Mouse (Mus musculus) embryonic facial prominence, embryonic 11.5 days (tissue): ENCODE measurements at regions not wholly inside any gene's neighbourhood (a gene's known extent, or its start where the extent isn't known, plus 50 kb on each side); places are given as distances from the start of the nearest gene placed in this dataset.

Experiments used
- ATAC-seq: fragments of 200-750 bp; cut with Nextera tagmentation; replicated peaks from 2 replicates; pipeline ENCODE4 v1.8.0; 2017; ENCODE audit warnings: low read depth; ENCODE audit not compliant: insufficient number of reproducible peaks, low FRiP score, low TSS enrichment
- DNase-seq: peaks from one replicate; pipeline ENCODE4 v3.0.0-alpha.2; 2015; ENCODE audit warnings: low spot score
- H3K27ac ChIP-seq: fragments of 300-500 bp; sonication (generic); replicated peaks from 2 replicates; pipeline ENCODE4 v1.5.1; 2014; ENCODE audit warnings: mild to moderate bottlenecking, low read depth, low read length, control low read depth
- H3K27me3 ChIP-seq: fragments of 300-500 bp; sonication (generic); 2 replicates; pipeline ENCODE4 v1.6.1; 2014; ENCODE audit warnings: mild to moderate bottlenecking, low read length, moderate library complexity, mixed read lengths; ENCODE audit not compliant: control insufficient read depth, insufficient read depth
- H3K36me3 ChIP-seq: fragments of 300-500 bp; sonication (generic); replicated peaks from 2 replicates; pipeline ENCODE4 v1.6.1; 2014; ENCODE audit warnings: low read depth, mild to moderate bottlenecking, low read length, moderate library complexity, mixed read lengths; ENCODE audit not compliant: control insufficient read depth, insufficient read depth
- H3K4me1 ChIP-seq: fragments of 300-500 bp; sonication (generic); 2 replicates; pipeline ENCODE4 v1.6.1; 2014; ENCODE audit warnings: low read length, mixed read lengths; ENCODE audit not compliant: control insufficient read depth, insufficient read depth
- H3K4me2 ChIP-seq: fragments of 300-500 bp; sonication (generic); 2 replicates; pipeline ENCODE4 v1.6.1; 2014; ENCODE audit warnings: low read depth, mild to moderate bottlenecking, control low read depth, low read length, moderate library complexity
- H3K4me3 ChIP-seq: fragments of 300-500 bp; sonication (generic); 2 replicates; pipeline ENCODE4 v1.5.1; 2014; ENCODE audit warnings: low read depth, low read length, control low read depth
- H3K9ac ChIP-seq: fragments of 300-500 bp; sonication (generic); replicated peaks from 2 replicates; pipeline ENCODE4 v1.6.1; 2014; ENCODE audit warnings: mild to moderate bottlenecking, control low read depth, low read length
- H3K9me3 ChIP-seq: fragments of 300-500 bp; sonication (generic); replicated peaks from 2 replicates; pipeline ENCODE4 v1.6.1; 2016; ENCODE audit warnings: mild to moderate bottlenecking, low read length, inconsistent platforms, mixed read lengths; ENCODE audit not compliant: control insufficient read depth
- WGBS: fragments of 180-500 bp; shearing (Covaris S2); extraction: QIAGEN DNeasy Blood & Tissue Kit; methylation state at CpG from one replicate; pipeline ENCODE4 v1.1.7; 2014; 5-methylcytosine and 5-hydroxymethylcytosine counted together

DNA sequence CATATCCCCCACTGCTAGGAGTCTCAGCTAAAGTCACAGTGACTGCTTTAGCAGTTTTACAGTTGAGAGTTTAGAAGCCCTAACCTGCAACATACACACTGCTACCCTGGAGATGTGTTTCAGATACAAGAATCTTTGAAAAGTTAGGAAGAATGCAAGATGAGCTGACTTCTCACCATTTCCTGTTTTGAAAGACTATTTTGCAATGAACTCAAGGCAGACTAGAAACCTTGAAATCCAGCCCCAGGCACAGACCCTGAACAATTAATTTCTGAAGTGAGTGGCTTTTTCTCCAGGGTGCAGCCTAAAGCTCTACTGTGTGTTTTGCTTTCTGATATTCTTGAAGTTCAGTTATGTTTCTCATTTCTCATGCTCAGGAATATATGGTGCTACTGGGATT lies 440.6 kb downstream of the Nebl start:
- no peaks in the 10 kb centered on the region for H3K4me1 ChIP-seq
- no peak for ATAC-seq

DNA sequence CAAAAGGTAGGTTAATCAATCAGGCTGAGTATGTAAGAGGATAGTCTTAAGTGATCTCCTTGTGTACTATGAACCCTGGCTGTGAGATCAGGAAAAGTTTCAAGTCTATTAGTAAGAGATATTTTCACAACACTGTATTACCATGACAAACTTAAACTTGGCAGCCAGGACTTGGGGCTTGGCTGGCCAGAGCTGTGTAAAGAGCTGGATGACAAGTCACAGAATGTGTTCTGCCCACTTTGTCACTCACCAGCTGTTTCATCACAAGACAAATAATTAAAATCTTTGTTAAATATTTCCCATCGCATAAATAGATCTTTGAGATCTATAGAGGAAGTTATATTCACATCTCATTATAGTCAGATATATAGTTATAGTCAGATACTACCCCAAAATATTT lies 443.7 kb downstream of the Nebl start:
- no peak overlapping the region for H3K4me3 ChIP-seq
- no peak overlapping the region for H3K4me2 ChIP-seq
- no peaks in the 10 kb centered on the region for H3K4me1 ChIP-seq
- no peak overlapping the region for H3K27ac ChIP-seq
- ATAC-seq (no peak), DNase-seq (no peak)
- H3K36me3 ChIP-seq, result no peaks in the 10 kb centered on the region
- 73% methylated on average over 1 of the region's 1 CpGs for WGBS
- no peaks in the 10 kb centered on the region for H3K9me3 ChIP-seq
- H3K27me3 ChIP-seq, result no peaks in the 10 kb centered on the region
- H3K9ac ChIP-seq, result no peak overlapping the region

More for the DNA sequence above, 440.6 kb downstream of the Nebl start:
- Histone ChIP-seq H3K36me3 (no peaks in the 10 kb centered on the region), H3K27me3 (no peaks in the 10 kb centered on the region), H3K4me2 (no peak overlapping the region), H3K4me3 (no peak overlapping the region), H3K27ac (no peak overlapping the region), H3K9ac (no peak overlapping the region), H3K9me3 (no peaks in the 10 kb centered on the region)
- no peak for DNase-seq

GRCm38 (mm10) chr2:17249960-17250359 lies 481.3 kb downstream of the Nebl start:
- H3K9ac ChIP-seq, result no peak overlapping the region
- no peak overlapping the region for H3K4me3 ChIP-seq
- no peaks in the 10 kb centered on the region for H3K36me3 ChIP-seq
- WGBS, result 67% methylated on average over 2 of the region's 2 CpGs
- ATAC-seq (no peak), DNase-seq (peak; percentile 12)
- no peak overlapping the region for H3K4me2 ChIP-seq
- no peaks in the 10 kb centered on the region for H3K9me3 ChIP-seq
- H3K27me3 ChIP-seq, result no peaks in the 10 kb centered on the region
- H3K4me1 ChIP-seq, result no peaks in the 10 kb centered on the region
- H3K27ac ChIP-seq, result no peak overlapping the region

- no peaks in the 10 kb centered on the region for H3K27me3 ChIP-seq
- no peaks in the 10 kb centered on the region for H3K9me3 ChIP-seq
- no peaks in the 10 kb centered on the region for H3K4me1 ChIP-seq
- ATAC-seq (no peak), DNase-seq (no peak)
- 78% methylated on average over 2 of the region's 2 CpGs for WGBS
- no peak overlapping the region for H3K27ac ChIP-seq
- no peak overlapping the region for H3K9ac ChIP-seq
- H3K4me3 ChIP-seq, result no peak overlapping the region
- no peaks in the 10 kb centered on the region for H3K36me3 ChIP-seq
- H3K4me2 ChIP-seq, result no peak overlapping the region
Observed at GRCm38 (mm10) chr2:17245821-17246220, 485.4 kb downstream of the Nebl start.

DNA sequence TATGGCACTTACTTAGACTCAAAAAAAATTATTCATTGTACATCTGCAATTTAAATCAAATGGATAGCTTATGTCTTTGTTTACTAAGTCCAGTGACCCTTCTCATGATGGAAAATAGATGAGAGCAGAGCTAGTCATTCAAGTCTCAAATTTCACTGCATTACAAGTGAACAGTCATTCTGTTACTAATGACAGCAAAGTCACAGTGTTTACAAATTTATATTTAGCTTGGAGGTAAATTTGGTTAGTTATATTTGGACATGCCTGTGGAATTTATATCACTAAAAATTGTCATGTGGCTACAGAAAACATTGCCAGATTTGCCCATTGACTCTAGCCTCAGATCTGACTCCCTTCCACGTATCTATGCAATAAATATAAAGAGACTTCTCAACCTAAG lies 515.7 kb downstream of the Nebl start:
- ATAC-seq, result no peak
- 80% methylated on average over 1 of the region's 1 CpGs for WGBS
- H3K9ac ChIP-seq, result no peak overlapping the region
- H3K27ac ChIP-seq, result no peak overlapping the region
- no peak overlapping the region for H3K4me3 ChIP-seq
- no peak overlapping the region for H3K4me2 ChIP-seq
- no peaks in the 10 kb centered on the region for H3K27me3 ChIP-seq
- H3K36me3 ChIP-seq, result no peaks in the 10 kb centered on the region
- no peak for DNase-seq
- no peaks in the 10 kb centered on the region for H3K4me1 ChIP-seq
- H3K9me3 ChIP-seq, result no peaks in the 10 kb centered on the region

DNA sequence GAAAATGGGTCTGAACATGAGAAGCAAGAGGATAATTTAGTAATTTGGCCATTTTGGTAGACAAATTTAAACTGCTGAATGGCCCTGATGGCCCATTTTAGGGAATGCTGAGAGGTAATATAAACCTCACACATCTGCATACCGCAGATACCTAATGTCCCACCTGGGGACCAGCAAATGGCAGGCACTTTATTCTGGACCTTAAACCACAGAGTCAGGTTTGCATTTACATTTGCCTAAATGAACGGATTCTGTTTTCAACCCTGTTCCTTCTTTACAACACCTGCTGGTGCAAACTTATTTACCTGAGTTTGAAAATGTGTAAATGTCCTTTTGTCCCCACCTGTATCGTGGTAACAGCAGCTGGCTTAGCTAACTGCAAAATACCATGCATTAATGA lies 516.4 kb downstream of the Nebl start:
- no peak overlapping the region for H3K27ac ChIP-seq
- no peak overlapping the region for H3K4me2 ChIP-seq
- DNase-seq (no peak), ATAC-seq (no peak)
- no peak overlapping the region for H3K9ac ChIP-seq
- WGBS, result 67% methylated on average over 3 of the region's 3 CpGs
- no peaks in the 10 kb centered on the region for H3K27me3 ChIP-seq
- H3K4me1 ChIP-seq, result no peaks in the 10 kb centered on the region
- no peaks in the 10 kb centered on the region for H3K36me3 ChIP-seq
- H3K4me3 ChIP-seq, result no peak overlapping the region
- no peaks in the 10 kb centered on the region for H3K9me3 ChIP-seq

- DNase-seq, result no peak
- no peak for ATAC-seq
- H3K4me1 ChIP-seq, result no peaks in the 10 kb centered on the region
- H3K27me3 ChIP-seq, result no peaks in the 10 kb centered on the region
- no peak overlapping the region for H3K9ac ChIP-seq
- H3K4me3 ChIP-seq, result no peak overlapping the region
- no peak overlapping the region for H3K4me2 ChIP-seq
- no peaks in the 10 kb centered on the region for H3K9me3 ChIP-seq
- H3K36me3 ChIP-seq, result no peaks in the 10 kb centered on the region
- WGBS, result 89% methylated on average over 4 of the region's 4 CpGs
- H3K27ac ChIP-seq, result no peak overlapping the region
Observed at GRCm38 (mm10) chr2:17212566-17212965, 518.7 kb downstream of the Nebl start.

DNA sequence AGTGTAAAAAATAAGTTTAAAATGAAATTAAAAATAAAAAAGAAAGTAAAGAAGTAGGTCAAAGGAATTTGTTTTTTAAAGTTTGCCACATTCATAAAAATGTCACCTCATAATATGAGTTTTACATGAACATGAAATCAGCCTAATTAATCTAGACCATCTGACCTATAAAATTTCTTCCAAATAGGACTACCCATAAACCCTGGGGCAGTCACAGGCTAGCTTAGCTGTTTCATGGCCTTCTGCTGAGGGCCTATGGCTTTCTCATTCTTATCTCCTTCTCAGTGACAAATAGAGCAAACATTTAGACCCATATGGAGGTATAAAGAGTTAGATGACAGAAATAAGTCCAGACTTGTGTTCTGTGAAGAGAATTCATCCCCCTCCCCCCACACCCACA lies 520.2 kb downstream of the Nebl start:
- no peak overlapping the region for H3K4me2 ChIP-seq
- H3K4me3 ChIP-seq, result no peak overlapping the region
- no peak for ATAC-seq
- no peaks in the 10 kb centered on the region for H3K36me3 ChIP-seq
- no peak for DNase-seq
- H3K9ac ChIP-seq, result no peak overlapping the region
- no peak overlapping the region for H3K27ac ChIP-seq
- no peaks in the 10 kb centered on the region for H3K9me3 ChIP-seq
- no peaks in the 10 kb centered on the region for H3K27me3 ChIP-seq
- H3K4me1 ChIP-seq, result no peaks in the 10 kb centered on the region

GRCm38 (mm10) chr2:17193611-17194010 lies 537.7 kb downstream of the Nebl start:
- Histone ChIP-seq H3K9ac (no peak overlapping the region), H3K4me1 (no peaks in the 10 kb centered on the region), H3K9me3 (no peaks in the 10 kb centered on the region), H3K27me3 (no peaks in the 10 kb centered on the region), H3K4me3 (no peak overlapping the region), H3K27ac (no peak overlapping the region), H3K36me3 (no peaks in the 10 kb centered on the region), H3K4me2 (no peak overlapping the region)
- DNase-seq, result no peak
- WGBS, result 60% methylated on average over 3 of the region's 3 CpGs
- no peak for ATAC-seq
